Mouse (Mus musculus): ENCODE measurements around the gene Sugct.

DNA sequence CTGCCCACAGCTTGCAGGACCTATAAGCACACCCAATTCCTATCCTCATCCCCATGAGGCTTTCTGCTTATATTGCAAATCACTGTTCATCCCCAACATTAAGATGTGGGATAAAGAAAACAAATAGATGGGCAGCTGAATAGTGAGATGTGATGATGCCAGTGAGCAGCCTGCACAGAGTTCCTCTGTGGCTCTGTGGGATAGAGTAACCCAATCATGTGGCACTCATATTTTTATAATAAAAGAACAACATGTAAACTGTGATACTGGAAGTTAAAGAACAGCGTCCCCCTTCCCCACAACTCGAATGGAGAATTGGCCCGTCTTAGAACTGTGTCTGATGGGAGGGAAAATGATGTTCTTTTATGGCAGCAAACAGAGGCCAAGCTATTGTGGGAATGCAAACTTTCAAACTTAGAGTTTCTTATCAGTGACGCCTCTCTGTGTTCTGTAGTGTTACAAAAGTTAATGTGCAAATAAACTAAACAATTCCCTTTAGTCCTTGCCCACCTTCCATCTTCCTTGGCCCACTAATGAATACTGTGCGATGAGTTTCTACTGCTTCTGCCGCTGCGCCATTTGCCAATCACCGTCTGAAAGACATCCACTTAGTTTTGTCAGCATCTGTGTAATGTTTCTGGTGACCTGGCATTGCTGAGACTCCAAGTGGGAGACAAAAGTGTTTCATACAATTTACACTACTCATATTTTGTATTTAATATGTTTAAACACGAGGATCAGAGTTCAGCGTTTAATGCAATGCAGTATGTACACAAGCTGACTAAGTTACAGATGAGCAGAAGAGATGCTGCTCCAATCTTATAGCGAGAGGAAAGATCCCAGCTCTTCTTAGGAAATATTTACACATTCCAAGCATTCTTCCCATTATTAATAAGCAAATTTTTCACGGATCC lies 756.5 kb downstream of the Sugct start:
- no peak for TF ChIP-seq CTCF (IDR thresholded peaks at IDR 0.05; ENCODE audit: insufficient read depth, low read depth, low read length)
- TF ChIP-seq POLR2A (IDR thresholded peaks at IDR 0.05; ENCODE audit: insufficient read depth, low read depth, low read length) = no peak
